Mouse (Mus musculus) left cerebral cortex, adult 18-20 months (tissue): Measurements from ENCODE around the gene Vps29. TPM values are rescaled to one million over a fixed set of nuclear protein-coding genes. Genes with fewer than 3 reads are reported as not detected.
A peak's percentile ranks its signal among the peaks of the same experiment; 100 is the strongest.
"Not testable (repeated sequence)": the region's sequence is repeated elsewhere in the genome, so short reads cannot be mapped to it uniquely, and the experiment has no call there.

Experiments used
- DNase-seq, 2 experiments: peaks; one replicate each; pipeline ENCODE4 v3.0.0; 2021 to 2022; ENCODE audit warnings: low spot score in 2 of 2, mixed read lengths in 1 of 2
- long read RNA-seq, 2 experiments: library from polyadenylated mRNA; stranded (forward); transcript quantifications; one replicate each; pipeline ENCODE4 v2.0.0; 2021
- total RNA-seq, 2 experiments: library from RNA; stranded (reverse); gene quantifications; 2 replicates each; pipeline ENCODE4 v1.2.3; 2021

The Vps29 gene
- total RNA-seq: 100 to 1,000 TPM; 181 to 216 TPM
- long read RNA-seq, experiment 1, transcript Vps29-208 (4 exons, 2,716 nt): major isoform, 149 of 162 reads
- long read RNA-seq, experiment 1, partial matches to known transcripts: 4 of 162 reads
- long read RNA-seq, experiment 1, other reads (novel, unspliced or antisense): 5 of 162 reads
- long read RNA-seq, experiment 2, transcript Vps29-208 (4 exons, 2,716 nt): major isoform, 171 of 195 reads
- long read RNA-seq, experiment 2, partial matches to known transcripts: 12 of 195 reads
- long read RNA-seq, experiment 2, other reads (novel, unspliced or antisense): 9 of 195 reads

DNA sequence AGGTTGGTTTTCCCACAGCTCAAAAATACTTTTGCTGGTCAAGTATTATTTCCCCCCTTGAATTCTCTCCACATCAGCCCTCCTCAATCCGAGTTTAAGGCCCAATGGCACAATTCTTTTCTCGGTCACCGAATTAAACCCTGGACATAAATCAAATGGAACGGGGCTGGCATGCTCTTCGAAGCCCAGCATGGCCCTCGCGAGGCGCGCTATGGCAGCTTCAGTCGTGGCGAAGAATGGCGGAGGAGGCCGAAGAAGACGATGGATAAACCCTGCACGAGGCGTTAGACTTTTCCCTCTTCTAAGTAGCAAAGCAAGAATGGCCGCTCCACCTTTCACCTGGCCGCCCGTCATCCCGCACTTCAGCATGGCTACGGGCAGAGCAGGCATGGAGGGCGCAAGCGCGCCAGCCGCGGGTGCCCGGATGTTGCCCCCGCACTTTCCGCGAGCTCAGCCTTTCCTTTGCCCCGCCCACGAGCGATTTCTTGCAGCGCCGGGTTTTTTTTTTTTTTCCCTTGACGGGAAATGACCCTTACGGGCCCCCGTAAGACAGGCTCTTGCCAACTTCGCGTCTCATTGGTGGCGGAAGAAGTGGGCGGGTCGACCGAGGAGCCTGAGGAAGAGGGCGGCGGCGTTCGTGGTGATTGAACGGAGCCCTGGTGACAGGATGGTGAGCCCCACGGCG is at the start of gene Vps29, which contains the start of gene Rad9b:
TSS of gene Vps29 (plus strand) at position 563 of the 685 bp plus-strand sequence.
TSS of gene Rad9b (minus strand) at position 427 of the 685 bp plus-strand sequence.
- DNase-seq: peak; percentile 99

DNA sequence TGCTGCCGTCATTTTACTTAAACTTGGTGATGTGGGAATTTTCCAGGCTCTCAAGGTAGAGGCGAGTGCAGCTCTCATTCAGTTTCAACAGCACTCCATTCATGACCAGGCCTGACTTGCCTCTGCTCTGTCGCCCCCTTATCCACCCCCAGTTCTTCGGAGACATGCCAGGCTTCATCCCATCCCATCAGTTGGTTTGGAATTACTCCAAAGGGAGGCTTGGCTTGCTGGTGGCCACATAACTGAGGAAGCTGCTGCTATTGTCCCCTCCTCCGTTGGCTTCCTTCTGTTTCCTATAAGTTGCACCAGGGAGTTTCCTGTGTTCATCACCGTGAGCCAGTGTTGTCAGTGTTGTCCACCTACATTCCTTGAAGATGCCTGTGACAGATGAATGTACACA is 49.6 kb upstream of the Vps29 start:
- DNase-seq: no peak

DNA sequence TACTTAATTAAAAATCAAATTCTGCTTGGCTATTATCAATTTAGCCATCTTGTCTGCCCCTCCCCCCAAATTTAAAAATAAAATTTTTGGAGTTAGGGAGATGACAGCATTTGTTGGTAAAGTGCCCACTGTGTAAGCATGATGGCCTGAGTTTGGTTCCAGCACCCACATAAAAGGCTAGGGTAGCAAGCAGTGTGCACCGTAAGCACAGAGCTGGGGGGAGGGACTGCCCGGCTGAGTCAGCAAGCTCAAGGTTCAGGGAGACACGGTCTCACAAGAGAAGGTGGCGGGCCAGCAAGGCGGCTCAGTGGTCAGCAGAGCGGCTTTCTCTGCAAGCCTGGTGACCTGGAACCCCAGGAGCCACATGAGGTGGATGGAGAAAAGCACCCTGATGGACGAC is 48.7 kb upstream of the Vps29 start:
- no peak for DNase-seq

DNA sequence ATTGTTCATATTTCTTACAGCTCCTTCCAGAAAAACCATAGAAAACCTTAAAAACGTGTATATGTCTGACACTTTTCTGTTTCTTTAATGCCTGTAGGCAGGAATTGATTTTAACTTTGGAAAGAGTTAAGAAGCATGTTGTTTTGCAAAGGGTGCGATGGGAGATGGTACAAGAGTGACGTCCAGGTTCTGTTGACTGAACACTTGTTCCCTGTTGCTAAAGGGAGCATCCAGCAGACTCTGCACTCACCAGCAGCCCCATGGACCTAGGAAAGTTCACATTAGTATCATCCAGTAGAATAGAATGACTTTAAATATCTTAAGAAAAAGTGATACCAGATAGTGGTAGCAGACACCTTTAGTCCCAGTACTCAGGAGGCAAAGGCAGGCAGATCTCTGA is 47.6 kb upstream of the Vps29 start:
- no peak for DNase-seq

DNA sequence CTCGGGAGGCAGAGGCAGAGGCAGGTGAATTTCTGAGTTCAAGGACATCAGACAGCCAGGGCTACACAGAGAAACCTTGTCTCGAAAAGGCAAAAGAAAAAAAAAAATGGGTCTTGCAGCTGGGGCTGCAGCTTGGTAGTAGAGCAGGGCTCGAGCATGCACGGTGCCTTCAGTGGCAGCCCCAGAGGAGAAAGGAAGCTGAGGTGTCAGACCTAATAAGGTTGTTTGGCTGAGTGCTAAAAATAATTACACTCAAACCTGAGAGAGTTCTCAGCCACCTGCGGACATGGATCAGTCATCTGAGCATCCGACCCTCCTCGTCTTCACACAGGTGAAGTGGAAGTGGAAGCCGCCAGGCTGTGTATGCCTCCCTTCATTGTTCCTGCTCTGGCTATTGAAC is 43.5 kb upstream of the Vps29 start:
- no peak for DNase-seq

DNA sequence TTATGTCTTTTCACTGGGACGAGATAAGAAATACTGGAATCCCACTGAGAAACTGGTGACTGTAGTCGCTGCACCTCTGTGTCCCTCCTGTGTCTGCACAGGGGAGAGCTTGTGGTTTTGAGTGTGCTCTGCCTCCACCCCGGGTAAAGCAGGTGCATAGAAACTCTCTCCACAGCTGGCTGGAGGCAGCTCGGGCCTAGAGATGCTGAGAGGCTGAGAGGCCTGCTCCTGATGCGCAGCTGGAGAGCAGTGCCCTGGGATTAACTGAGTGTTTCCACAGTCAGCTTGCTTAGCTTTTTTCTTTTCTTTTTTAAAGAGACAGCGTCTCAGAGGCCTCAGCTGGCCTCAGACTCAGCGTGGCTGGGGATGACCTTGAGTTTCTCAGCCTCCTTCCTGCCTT is 42.5 kb upstream of the Vps29 start:
- no peak for DNase-seq

DNA sequence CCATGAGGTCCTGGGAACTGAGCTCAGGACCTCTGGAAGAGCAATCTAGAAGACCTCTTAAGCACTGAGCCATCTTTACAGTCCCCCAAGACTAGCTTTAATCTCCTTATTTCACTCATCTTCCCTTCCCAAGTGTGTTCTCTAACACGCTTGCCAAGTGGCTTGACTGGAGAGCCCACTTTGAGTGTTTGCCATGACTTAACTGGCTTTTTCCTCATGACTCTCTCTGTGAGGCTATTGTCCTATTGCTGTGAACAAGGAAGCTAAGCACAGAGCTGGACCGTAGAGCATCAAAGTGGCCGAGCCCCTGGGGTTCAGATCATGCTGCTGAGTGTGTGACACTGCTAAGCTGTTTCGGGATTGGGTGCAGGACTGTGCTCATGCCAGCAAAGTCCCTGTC is 41.8 kb upstream of the Vps29 start:
- no peak for DNase-seq

DNA sequence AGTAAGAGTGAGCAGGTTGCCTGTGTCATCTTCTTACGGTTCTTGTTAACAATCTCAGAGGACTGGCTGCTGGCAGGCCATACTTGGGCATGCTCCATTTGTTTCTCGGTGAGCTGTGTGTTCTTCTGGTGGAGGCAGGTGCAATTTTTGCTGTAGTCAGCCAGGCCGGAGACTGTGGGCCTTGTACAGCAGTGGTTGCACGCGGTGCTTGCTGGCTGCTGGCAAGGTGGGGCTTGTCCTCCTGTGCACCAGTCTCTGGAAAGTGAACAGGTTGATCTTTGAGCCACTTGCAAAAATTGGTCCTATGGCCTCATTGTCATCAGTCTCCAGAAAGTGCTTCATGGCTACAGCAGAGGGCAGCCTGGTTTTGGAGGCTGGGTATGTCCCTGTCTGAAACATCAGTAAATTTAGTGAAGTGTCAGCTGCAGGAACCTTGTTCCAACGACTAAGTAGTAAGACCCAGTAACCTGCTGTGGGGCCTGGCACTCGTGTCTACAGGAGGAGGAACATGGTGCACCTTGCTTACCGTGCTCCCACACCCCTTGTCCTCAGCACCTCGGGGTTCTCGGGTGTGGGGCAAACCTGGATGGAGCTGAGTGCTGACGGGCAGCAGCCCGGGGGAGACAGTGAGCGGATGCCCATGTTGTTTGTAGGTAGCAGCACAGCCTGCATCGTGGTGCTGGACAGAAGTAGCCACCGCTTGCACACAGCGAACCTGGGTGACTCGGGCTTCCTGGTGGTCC is 41.1 kb upstream of the Vps29 start:
- no peak for DNase-seq

DNA sequence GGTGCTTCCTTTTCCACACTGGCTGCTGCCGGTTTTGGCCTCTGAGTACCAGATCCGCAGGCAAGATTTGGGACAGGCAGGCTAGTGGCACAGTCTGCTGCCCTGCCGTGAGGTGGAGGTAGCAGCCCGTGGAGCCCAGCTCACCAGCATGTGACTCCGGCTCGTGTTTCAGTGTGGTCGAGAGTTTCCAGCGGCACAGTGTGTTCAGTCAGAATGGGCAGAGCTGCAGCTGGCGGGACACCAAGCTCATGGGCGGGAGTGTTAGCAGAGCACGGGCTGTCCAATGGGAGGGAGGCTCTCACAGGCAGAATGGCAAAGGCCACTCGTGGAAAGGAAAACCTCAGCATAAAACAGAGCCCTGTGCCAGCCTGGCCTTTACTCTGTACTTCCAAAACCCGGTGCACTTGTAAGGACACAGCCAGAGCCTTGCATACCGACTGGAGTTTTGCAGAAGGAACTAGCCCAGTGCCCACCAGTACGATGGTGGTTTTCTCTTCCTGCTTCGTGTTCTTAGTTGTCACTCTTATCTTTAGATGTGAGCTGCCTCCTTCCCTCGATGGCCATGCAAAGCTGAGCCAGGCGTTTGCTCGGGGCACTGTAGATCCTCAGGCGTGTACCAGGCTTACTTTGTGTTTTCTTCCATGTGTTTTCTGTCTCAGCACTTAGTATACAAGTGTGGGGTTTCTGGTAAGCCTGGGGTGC is 39.1 kb upstream of the Vps29 start:
- peak; percentile 89 to 93 for DNase-seq

DNA sequence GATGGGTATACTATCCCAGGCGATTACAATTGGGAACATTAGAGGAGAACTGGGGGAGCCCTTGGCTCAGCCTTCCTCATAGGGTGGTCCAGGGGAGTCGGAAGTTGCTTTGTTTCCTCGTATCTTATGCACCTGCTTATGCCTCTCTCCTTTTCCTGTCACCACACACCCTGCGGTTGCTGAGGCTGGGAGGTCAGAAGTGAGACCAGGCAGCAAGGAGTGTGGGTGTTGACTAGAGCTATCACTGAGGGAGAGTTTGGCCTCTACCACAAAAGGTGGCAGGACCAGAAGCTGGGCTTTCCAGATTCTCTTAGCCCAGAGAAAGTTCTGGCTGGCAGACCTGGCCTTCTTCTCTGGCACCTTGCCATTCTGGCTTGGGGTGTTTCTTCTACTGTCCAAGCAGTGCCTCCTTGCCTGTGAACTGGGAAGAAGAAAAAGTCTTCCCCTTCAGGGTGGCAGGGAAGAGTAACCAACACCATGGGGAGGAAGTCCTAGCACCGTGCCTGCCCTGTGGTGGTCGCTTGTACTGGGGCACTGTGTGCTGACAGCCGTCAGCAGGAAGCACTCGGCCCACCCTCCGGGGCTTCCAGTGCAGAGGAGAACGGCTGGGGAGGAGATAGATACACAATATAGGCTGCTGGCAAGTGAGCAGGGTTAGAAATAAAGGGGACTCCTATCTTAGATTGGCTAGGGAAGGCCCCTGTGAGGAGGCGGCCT is 36.7 kb upstream of the Vps29 start:
- DNase-seq: no peak

DNA sequence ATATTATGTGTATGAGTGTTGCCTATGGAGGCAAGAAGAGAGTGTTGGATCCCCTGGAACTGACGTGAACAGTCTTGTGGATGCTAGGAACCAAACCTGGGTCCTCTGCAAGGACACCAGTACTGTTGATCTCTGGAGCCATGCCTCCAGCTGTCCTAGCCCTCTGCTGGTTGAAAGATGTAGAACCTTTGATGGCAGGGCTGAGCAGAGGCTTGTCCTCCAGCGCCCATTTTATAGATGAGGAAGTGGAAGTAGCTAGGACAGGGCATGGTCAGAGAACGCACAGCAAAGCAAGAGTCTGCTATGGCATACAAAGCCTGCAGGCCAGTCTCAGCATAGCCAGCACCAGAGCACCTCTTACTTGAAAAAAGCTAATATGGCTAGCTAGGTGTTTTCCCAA is 36.1 kb upstream of the Vps29 start:
- DNase-seq: no peak

DNA sequence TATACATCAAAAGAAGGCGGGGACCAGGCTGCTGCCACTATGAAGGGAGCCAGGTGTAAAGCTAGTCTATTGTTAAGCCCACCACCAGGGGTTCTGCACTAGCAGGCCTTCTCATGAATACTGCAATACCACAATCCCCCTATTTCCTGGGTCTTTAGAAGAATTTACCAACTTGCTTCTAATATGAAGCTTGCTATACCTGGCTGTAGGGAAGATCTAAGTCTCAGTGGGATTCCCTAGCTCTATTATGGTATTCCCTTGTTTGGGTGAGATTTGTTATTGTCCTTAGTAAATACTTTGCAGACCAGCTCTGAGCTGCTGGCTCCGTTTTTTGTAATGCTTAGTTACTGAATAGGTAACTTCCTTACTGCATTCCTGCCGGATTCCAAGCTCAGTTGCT is 35.2 kb upstream of the Vps29 start:
- not testable (repeated sequence) for DNase-seq

DNA sequence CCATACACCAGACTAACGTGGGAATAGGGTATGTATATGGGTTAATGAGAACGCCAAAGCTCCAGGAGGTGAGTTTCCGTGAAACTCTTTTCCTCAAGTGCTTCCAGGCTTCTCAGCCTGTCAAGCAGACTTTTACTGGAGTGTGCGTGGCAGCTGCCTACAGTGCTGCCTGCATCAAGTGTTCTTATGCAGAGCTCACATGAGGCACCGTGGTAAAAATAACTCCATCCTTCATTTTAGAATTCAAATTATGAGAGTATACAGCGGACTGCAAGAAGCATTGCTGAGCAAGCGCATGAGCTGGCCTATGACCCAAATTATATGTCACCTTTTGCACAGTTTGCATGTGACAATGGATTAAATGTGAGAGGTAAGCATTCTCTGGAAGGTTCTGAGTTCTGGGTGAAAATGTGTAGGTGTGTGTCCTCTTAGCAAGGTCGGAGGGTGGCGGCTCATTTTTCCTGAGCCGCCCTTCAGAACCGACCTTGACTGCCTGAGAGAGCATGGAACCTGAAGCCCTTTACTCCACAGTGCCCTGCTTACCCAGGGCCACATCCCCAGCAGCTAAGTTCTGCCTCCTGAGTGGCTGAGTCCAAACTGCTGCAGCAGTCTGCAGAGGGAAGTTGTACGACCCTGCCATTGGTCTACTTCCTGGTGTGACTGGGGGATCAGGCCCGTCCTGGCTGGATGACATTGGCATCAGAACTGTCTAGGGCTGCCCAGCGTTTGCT is 34.5 kb upstream of the Vps29 start:
- peak in 1 of 2 experiments; percentile 35 for DNase-seq

DNA sequence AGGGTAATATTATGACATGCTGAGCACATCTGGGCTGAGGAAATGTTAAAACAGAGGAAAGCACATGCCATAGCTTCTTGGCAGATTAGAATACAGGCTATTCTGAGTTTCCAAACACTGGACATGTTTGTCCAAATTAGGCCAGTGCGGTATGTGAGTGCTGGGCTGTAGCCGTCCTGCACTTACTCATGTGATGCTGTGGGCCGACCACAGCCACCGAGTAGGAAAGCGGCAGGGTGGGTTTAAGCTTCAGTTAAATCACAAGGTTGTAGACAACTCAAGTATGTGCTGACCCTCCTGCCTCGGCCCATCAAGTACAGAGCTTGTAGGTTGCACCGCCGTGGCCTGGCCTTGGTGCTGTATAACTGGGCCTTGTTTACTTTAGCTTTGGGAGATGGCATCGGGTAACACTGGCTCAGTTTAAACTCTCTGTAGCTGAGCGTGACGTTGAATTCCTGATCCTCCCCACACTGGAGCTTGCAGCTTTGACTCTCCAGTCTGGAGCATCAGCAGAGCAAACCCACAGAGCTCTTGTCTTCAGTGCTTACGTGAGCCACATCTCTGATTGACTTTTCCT is 33.9 kb upstream of the Vps29 start:
- no peak for DNase-seq

DNA sequence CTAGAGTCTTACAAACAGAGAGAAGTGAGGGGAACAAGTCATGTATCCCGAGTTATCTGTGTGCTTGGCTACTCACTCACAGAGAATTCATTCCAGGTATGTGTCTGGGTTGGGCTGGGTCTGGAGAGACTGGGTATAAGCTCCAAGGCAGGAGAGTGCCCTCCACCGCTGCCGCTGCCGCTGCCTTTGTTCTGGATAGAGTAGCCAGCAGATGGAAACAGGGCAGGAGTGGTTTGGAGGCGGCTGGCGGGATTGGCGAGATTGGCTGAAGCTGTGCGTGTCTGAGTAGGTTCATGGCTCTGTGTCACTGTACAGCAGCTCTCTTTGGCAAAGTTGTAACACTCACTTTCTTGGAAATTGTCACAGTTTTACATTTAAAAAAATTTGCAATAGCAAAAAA is 30.6 kb upstream of the Vps29 start:
- DNase-seq: no peak

DNA sequence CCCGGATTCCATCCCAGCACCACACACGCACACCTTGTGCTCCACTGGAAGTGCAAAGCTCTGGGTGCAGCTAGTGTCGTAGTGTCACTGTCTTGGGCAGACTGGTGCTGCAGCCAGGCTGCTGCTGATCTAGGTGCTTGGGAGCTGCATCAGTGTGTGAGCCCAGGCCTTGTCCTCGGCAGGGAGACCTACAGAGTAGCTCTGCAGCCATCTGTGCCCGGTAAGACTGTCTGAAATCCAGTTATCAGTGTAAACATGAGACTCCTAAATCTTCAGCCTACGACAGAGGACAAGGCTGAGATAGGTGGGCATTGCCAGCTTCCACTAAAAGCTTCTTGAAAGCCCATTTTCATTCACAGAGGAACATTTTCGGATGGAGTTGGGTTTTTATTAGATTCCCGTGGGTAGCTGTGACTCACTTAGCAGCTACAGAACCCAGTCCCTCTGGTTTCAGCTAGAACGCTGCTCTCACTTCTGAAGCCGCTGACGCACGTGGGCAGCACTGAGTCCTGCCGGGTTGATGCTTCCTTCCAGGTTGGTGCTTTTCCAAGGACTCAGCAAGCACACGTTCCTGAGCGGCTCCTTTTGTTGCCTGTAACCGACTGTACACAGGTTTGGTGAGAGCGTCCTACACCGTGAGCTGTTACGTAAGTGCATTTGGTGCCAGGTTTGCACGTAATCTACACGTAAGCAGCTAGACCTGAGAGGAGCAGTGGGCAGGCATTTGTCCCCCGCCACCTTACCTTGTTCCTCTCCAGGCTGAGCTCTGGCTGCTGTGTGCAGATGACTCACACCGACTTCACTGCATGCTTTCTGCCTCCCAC is 29.3 kb upstream of the Vps29 start:
- peak; percentile 71 to 88 for DNase-seq

DNA sequence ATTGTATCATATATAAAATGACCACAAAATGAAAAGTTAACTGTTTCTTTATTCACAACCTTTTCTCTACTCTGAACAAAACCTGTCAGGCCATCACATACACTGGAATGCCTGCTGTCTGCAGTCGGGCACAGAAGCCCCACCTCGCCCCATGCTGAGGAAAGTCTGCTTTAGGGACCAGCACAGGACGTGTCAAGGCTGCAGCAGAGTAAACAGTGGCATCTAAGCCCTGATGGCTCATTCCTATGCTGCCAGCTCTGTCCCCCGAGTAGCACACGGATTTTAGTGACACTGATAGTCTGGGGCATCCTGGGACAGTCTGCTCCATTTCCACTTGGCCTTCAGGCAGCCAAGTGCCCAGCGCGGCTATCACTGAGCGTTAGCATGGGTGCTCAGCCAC is 28.7 kb upstream of the Vps29 start:
- DNase-seq: no peak

DNA sequence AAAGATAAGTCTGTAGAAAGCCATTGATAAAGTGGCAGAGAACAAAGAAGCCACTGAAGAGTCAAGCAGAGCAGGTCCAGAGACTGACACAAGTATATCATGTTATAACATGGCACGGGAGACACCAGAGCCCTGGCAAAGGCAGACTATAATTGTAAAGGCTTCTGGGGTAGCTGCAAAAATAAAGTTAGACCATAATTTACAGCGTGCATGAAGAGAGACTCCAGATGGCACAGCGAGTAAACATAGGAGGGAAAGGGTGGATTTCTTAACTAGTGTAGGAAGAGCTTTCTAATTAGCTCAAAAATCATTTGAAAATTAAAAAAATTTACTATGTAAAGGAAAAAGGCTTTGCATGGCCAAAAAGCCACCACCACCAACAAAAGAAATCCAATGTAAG is 26.9 kb upstream of the Vps29 start:
- peak in 1 of 2 experiments; percentile 9 for DNase-seq

DNA sequence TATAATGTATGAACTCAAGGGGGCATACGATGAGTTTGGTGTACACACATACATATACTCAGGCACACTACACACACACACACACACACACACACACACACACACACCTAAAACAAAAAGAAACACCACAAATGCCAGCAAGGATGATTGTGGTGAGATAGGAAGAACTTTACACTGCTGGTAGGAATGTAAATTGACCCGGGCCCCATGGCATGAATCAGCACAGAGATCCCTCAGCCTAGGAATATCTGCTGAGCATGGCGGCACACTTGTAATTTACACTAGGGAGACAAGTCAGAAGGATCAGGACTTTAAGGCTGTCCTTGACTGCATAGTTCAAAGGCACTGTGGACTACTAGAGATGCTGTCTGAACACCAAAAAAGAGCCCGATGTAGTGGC is 23.9 kb upstream of the Vps29 start:
- no peak for DNase-seq
